Mouse (Mus musculus): ENCODE measurements around the gene Pik3r3. TPM values are rescaled to one million over a fixed set of nuclear protein-coding genes. Genes with fewer than 3 reads are reported as not detected.

The Pik3r3 gene
- total RNA-seq, 2 experiments from 2014 or later, result 0.31 to 1.1 TPM

Other genes starting within 250 kb of the Pik3r3 start
- 0.71 and 1.8 TPM in 2 replicates for gene Faah, start 203.7 kb upstream of the Pik3r3 start, total RNA-seq (2015)
- gene Faah, start 203.7 kb upstream of the Pik3r3 start, total RNA-seq (2017), result 1.3 and 2.2 TPM in 2 replicates
- 9.6 and 10.4 TPM in 2 replicates for gene Nsun4, start 167.7 kb upstream of the Pik3r3 start, total RNA-seq (2015)
- 7.9 and 14.0 TPM in 2 replicates for gene Nsun4, start 167.7 kb upstream of the Pik3r3 start, total RNA-seq (2017)
- 465 and 482 TPM in 2 replicates for gene Uqcrh, start 146.5 kb upstream of the Pik3r3 start, total RNA-seq (2015)
- gene Uqcrh, start 146.5 kb upstream of the Pik3r3 start, total RNA-seq (2017), result 334 and 347 TPM in 2 replicates
- 14.3 and 15.1 TPM in 2 replicates for gene Lrrc41, start 146.3 kb upstream of the Pik3r3 start, total RNA-seq (2015)
- gene Lrrc41, start 146.3 kb upstream of the Pik3r3 start, total RNA-seq (2017), result 9.9 and 16.3 TPM in 2 replicates
- gene Rad54l, start 97.9 kb upstream of the Pik3r3 start, total RNA-seq (2015), result 16.6 and 18.7 TPM in 2 replicates
- 15.4 and 19.1 TPM in 2 replicates for gene Rad54l, start 97.9 kb upstream of the Pik3r3 start, total RNA-seq (2017)
- 3.3 and 6.7 TPM in 2 replicates for gene Pomgnt1, start 97.8 kb upstream of the Pik3r3 start, total RNA-seq (2015)
- gene Pomgnt1, start 97.8 kb upstream of the Pik3r3 start, total RNA-seq (2017), result 7.3 and 9.3 TPM in 2 replicates
- gene Lurap1, start 70.3 kb upstream of the Pik3r3 start, total RNA-seq (2015), result not detected in 2 replicates
- gene Lurap1, start 70.3 kb upstream of the Pik3r3 start, total RNA-seq (2017), result not detected in 2 replicates
- gene Tspan1, start 54.0 kb upstream of the Pik3r3 start, total RNA-seq (2015), result not detected in 2 replicates
- not detected in 2 replicates for gene Tspan1, start 54.0 kb upstream of the Pik3r3 start, total RNA-seq (2017)
- not detected in 2 replicates for gene 1700042G07Rik, start 48.2 kb upstream of the Pik3r3 start, total RNA-seq (2015)
- gene 1700042G07Rik, start 48.2 kb upstream of the Pik3r3 start, total RNA-seq (2017), result not detected in 2 replicates
- not detected in 2 replicates for gene Gm49337, start 48.2 kb upstream of the Pik3r3 start, total RNA-seq (2015)
- gene Gm49337, start 48.2 kb upstream of the Pik3r3 start, total RNA-seq (2017), result 0.48 TPM in 1 of 2 replicates, not detected in the other
- 22.1 and 28.7 TPM in 2 replicates for gene Mast2, start 242.6 kb downstream of the Pik3r3 start, total RNA-seq (2015)
- 10.5 and 11.7 TPM in 2 replicates for gene Mast2, start 242.6 kb downstream of the Pik3r3 start, total RNA-seq (2017)